Comparison of ENCODE assay signal across 12 mouse cellular contexts in the genomic region with DNA sequence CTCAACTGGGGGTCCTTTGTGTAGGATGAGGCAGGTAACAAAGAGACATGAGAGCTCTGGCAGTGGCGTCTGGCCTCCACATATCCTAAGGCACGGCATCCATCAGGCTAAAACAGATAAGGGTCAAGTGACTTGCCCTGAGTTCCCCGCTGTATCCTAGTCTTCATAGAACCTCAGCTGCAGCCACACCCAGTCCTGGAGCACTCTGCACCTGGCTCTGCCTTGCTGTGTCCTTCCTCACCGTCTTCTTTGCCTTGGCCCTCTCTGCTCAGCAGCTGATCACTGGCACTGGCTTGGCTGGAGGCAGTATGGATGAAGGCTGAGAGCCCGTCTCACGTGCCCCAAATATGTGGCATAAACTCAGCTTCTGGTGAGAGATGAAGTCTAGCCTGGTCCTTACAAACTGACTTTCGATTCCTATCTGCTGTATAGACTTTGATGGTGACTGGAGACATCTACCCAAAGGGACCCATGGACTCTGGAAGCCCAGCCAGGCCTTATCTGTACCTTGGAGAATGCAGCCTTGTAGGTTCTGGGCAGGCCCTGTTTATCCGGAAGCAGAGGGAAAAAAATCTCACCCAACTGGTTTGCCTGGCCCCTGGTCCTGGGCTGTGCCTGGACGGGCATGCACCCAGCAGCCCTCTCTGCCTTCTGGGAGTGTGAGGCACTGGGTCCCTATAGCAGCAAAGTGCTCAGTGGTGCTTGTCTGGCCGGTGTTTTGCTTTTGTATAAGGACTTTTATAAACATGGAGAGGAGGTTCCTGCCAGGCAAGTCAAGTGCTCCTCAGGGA. TPM values are rescaled to one million over a fixed set of nuclear protein-coding genes. Genes with fewer than 3 reads are reported as not detected.
DNase-seq lines count a peak whose midpoint lies in the region; ATAC-seq and TF ChIP-seq lines count a peak whose summit lies in the region.
"Had no signal": no experiment of that assay in that cellular context is flagged by ENCODE, and none has a peak within 500 bp of the region (broad histone marks: within the 10 kb centered on the region; RNA-seq: fewer than 3 reads in every experiment).

No protein-coding gene starts in this region.

- DNase-seq in urinary bladder, adult 18-20 months (ENCODE audit: low spot score in 2 of 2), result peak; percentile 58 to 83
- no peak for DNase-seq in urinary bladder, postnatal 25 days (ENCODE audit: low spot score)
- peak; percentile 88 for DNase-seq in large intestine, adult 2 months (ENCODE audit: low read depth, low spot score)
- no peak for DNase-seq in frontal cortex, postnatal 10 days (ENCODE audit: low spot score in 2 of 2)
- DNase-seq in layer of hippocampus, adult 11-12 months (ENCODE audit: low spot score), result no peak
- DNase-seq: right cerebral cortex, postnatal 25 days; thymus, postnatal 25 days had no signal

- H3K27ac ChIP-seq in intestine, postnatal 0 days (ENCODE audit: low read depth, low read length), result peak overlapping the region; percentile 74
- peak overlapping the region; percentile 84 for H3K27ac ChIP-seq in stomach, embryonic 15.5 days
- H3K27ac ChIP-seq: hindbrain, embryonic 12.5 days had no signal

- TF ChIP-seq CTCF in intestine, postnatal 0 days (IDR thresholded peaks at IDR 0.05; ENCODE audit: low read depth), result no peak

- H3K27me3 ChIP-seq in intestine, postnatal 0 days (replicated peaks; ENCODE audit: control insufficient read depth, insufficient read depth, low read length), result no peaks in the 10 kb centered on the region
- no peaks in the 10 kb centered on the region for H3K27me3 ChIP-seq in stomach, embryonic 15.5 days (replicated peaks)

- H3K4me2 ChIP-seq in intestine, postnatal 0 days (replicated peaks; ENCODE audit: low read depth), result peak overlapping the region; percentile 28
- peak overlapping the region; percentile 30 for H3K4me2 ChIP-seq in stomach, embryonic 15.5 days
- H3K4me2 ChIP-seq: hindbrain, embryonic 12.5 days had no signal

- H3K9ac ChIP-seq in intestine, postnatal 0 days (ENCODE audit: low read depth, low read length), result no peak overlapping the region
- no peak overlapping the region for H3K9ac ChIP-seq in stomach, embryonic 15.5 days
- H3K9ac ChIP-seq: hindbrain, embryonic 12.5 days had no signal

- H3K36me3 ChIP-seq in intestine, postnatal 0 days (ENCODE audit: control insufficient read depth, insufficient read depth), result peaks cover 50% of the 10 kb centered on the region
- H3K36me3 ChIP-seq in stomach, embryonic 15.5 days, result peaks cover 17% of the 10 kb centered on the region; the same call in 1 of the 2 replicates

- peak; percentile 97 for ATAC-seq in intestine, postnatal 0 days
- peak; percentile 93 for ATAC-seq in stomach, embryonic 15.5 days (ENCODE audit: insufficient read depth, low FRiP score, low read depth)
- ATAC-seq in CD4-positive, CD25-positive, alpha-beta regulatory T cell, adult 4 months, result no peak
- ATAC-seq: activated CD4-positive, CD25-positive, alpha-beta regulatory T cell, adult 4 months had no signal

- peaks cover 17% of the 10 kb centered on the region for H3K4me1 ChIP-seq in intestine, postnatal 0 days (replicated peaks; ENCODE audit: control insufficient read depth, insufficient read depth, low read length)
- H3K4me1 ChIP-seq in stomach, embryonic 15.5 days, result peaks cover 35% of the 10 kb centered on the region

- 31% methylated on average over 10 of the region's 10 CpGs for WGBS in intestine, postnatal 0 days
- WGBS in large intestine, adult 2 months, result 28% methylated on average over 10 of the region's 10 CpGs
- 54% methylated on average over 10 of the region's 10 CpGs for whole genome bisulfite sequencing in stomach, embryonic 15.5 days

- no peak overlapping the region for H3K4me3 ChIP-seq in intestine, postnatal 0 days (ENCODE audit: low read depth, low read length)
- H3K4me3 ChIP-seq in stomach, embryonic 15.5 days (replicated peaks), result no peak overlapping the region
- H3K4me3 ChIP-seq: hindbrain, embryonic 12.5 days had no signal

- H3K9me3 ChIP-seq in intestine, postnatal 0 days (ENCODE audit: control insufficient read depth), result no peaks in the 10 kb centered on the region
- H3K9me3 ChIP-seq in stomach, embryonic 15.5 days, result no peaks in the 10 kb centered on the region
- H3K9me3 ChIP-seq: hindbrain, embryonic 12.5 days had no signal

RNA-seq across cellular contexts. Expression of gene Pwwp2b, which starts 9.7 kb away (rescaled TPM):
- polyA plus RNA-seq in intestine, postnatal 0 days (2015; fragmentation: Nextera tagmentation; extraction: Ambion mirVana), result 12.9 and 16.6 TPM in 2 replicates
- 10.6 and 13.6 TPM in 2 replicates for polyA plus RNA-seq in large intestine, adult 2 months (2012; rRNA removed)
- polyA plus RNA-seq in stomach, embryonic 15.5 days (2015; fragmentation: Nextera tagmentation; extraction: Ambion mirVana), result 17.1 and 18.5 TPM in 2 replicates
- 1 to 10 TPM; 2.0 to 5.6 TPM for polyA plus RNA-seq in CD4-positive, CD25-positive, alpha-beta regulatory T cell, adult 4 months (2017; shearing (Covaris generic))

RNA-seq across cellular contexts. Expression of gene Stk32c, which starts 44.8 kb away (rescaled TPM):
- 0.07 and 0.10 TPM in 2 replicates for polyA plus RNA-seq in intestine, postnatal 0 days (2015; fragmentation: Nextera tagmentation; extraction: Ambion mirVana)
- polyA plus RNA-seq in large intestine, adult 2 months (2012; rRNA removed), result 2.7 and 3.5 TPM in 2 replicates
- polyA plus RNA-seq in stomach, embryonic 15.5 days (2015; fragmentation: Nextera tagmentation; extraction: Ambion mirVana), result 0.21 and 0.23 TPM in 2 replicates
- polyA plus RNA-seq in CD4-positive, CD25-positive, alpha-beta regulatory T cell, adult 4 months (2017; shearing (Covaris generic)), result under 1 TPM in 1 of 2 experiments, not detected in 1; 0.43 TPM

RNA-seq across cellular contexts. Expression of gene Lrrc27, which starts 45.2 kb away (rescaled TPM):
- polyA plus RNA-seq in intestine, postnatal 0 days (2015; fragmentation: Nextera tagmentation; extraction: Ambion mirVana), result 2.0 and 2.5 TPM in 2 replicates
- polyA plus RNA-seq in large intestine, adult 2 months (2012; rRNA removed), result 1.0 and 2.6 TPM in 2 replicates
- 2.9 and 5.0 TPM in 2 replicates for polyA plus RNA-seq in stomach, embryonic 15.5 days (2015; fragmentation: Nextera tagmentation; extraction: Ambion mirVana)
- 1 to 10 TPM; 4.4 to 4.8 TPM for polyA plus RNA-seq in CD4-positive, CD25-positive, alpha-beta regulatory T cell, adult 4 months (2017; shearing (Covaris generic))

Comparison
In these comparisons a context has a peak if more than half of its experiments do, and no peak if none do; other contexts are left out.
1. DNase-seq: peak in urinary bladder, adult 18-20 months (2 of 2) and large intestine, adult 2 months (single experiment); none in urinary bladder, postnatal 25 days (single experiment), frontal cortex, postnatal 10 days (0 of 2) and layer of hippocampus, adult 11-12 months (single experiment).